Mouse (Mus musculus) T-helper 17 cell (primary cell): Measurements from ENCODE around the gene Slc38a4.

Experiments used
- in situ Hi-C, 2 experiments: fragments of 300-600 bp; cut with MboI, MseI; formaldehyde crosslinking; loops; 1 replicate in 1 of 2; 2 replicates in 1 of 2; pipeline ENCODE4 v1.15.1; 2025; ENCODE audit warnings: high pct_unique_total_duplicates in 2 of 2

The Slc38a4 gene

GRCm38 (mm10) chr15:97054767-97055489 is 828 bp downstream of the Slc38a4 start:
- in situ Hi-C loops = no loop called here

GRCm38 (mm10) chr15:97054131-97054530 is 1.6 kb downstream of the Slc38a4 start:
- in situ Hi-C loops = no loop called here

GRCm38 (mm10) chr15:97050436-97050835 is 5.3 kb downstream of the Slc38a4 start:
- in situ Hi-C loops = no loop called here

GRCm38 (mm10) chr15:97050011-97050410 is 5.7 kb downstream of the Slc38a4 start:
- in situ Hi-C loops = no loop called here

DNA sequence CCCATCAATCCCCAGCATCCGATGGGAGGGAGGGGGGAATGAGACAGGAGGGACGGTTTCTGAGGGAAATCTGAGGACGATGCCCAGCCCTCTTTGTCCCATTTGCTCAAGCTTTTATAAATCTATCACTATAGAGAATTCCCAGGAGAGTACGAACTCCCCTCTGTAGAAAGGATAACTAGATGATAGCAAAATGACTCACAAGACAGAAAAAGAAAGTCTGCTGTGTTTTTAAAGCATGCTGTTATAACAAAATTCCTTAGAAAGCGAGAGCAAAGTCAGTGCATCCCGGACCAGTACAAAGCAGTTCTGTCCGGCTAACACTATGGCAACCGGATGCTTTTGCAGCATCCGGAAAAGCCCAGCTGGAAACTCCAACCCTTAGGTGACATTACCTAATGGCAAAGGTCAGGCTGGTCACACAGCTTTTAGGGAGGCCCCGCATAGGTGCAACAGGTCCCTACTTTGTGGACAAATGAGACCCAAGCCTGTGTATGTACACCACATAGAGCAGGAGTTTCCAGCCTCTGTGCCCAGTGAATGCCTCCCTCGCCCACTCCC is 6.4 kb downstream of the Slc38a4 start:
- in situ Hi-C loops = no loop called here

DNA sequence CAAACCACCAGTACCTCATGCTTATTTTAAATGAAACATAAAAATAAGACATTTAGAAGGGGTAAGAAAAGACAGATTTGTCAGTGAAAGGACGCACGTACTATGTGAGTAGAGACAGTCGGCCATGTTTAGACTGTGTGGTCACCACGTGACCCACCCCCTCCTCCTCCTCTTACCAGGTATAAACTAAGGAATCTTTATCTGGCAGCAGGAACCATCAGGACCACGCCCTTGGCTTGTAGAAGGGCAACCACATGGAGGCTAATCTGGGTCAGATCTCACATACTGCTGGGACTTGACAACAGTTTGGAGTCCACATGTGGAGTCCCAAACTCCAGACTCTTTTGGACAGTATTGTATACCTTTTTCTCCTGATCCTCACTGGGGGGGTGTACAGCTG is 7.5 kb downstream of the Slc38a4 start:
- in situ Hi-C loops = no loop called here

DNA sequence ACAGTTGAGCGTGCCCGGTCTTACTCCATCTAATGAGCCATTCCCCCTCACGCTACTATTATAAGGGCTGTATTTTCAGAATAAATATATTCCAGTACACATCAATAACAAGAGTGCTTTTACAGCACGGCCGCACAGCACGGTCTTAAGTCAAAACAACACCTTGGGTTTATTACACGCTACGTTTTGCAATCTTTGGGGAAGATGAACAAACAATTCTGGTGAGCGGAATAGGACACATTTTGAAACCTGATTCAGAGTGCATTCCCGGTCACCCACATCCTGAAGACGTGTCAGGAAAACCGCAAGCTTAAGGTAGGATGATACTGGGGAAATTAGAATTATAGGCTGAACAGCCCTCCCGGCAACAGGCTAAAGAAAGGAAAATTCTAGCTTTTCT is 11.8 kb downstream of the Slc38a4 start:
- in situ Hi-C loops = no loop called here

DNA sequence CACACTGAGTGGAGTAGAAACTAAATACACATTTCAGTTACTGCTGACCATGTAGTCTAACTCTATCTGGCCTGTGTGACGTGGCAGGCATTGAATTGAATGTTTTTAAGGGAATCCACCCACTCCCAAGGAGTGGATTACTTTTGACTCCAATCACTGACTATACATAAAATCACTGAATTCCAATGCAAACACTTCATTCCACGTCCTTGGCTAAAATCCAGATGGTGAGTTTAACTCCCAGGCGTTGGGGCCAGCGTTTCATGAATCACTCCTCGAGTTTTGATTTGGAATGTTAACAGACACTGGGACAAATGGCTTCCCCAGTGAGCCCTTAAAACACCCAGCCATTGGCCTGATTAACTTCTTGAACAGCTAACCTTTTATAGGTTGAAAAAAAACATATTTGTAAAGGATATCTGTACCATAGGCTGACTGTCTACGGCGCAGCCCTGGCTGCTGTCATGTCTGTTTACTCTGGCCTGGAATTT is 13.7 kb downstream of the Slc38a4 start:
- in situ Hi-C loops = no loop called here

- in situ Hi-C loops = no loop called here
These were observed 14.6 kb downstream of the Slc38a4 start for GRCm38 (mm10) chr15:97041182-97041581.

- in situ Hi-C loops = no loop called here
These were observed 18.0 kb downstream of the Slc38a4 start for GRCm38 (mm10) chr15:97037710-97038109.

DNA sequence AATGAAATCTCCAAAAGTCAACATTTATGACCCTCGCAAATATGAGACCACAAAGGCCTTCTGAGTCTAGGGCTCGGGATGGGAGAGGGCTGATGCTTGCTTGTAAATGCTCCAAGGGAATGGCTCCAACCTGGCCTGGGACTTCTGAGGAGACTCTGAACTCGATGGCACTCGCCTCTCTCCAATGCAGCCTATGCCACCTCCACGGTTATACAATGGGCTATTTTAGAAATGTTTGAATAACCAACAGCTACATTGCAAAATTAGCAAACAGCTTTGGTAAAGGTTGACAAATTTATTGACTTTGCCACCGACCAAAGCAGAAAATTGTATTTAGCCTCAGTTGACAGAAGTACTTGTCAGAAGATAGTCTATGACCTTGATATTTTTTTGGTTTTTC is 19.9 kb downstream of the Slc38a4 start:
- in situ Hi-C loops = no loop called here

DNA sequence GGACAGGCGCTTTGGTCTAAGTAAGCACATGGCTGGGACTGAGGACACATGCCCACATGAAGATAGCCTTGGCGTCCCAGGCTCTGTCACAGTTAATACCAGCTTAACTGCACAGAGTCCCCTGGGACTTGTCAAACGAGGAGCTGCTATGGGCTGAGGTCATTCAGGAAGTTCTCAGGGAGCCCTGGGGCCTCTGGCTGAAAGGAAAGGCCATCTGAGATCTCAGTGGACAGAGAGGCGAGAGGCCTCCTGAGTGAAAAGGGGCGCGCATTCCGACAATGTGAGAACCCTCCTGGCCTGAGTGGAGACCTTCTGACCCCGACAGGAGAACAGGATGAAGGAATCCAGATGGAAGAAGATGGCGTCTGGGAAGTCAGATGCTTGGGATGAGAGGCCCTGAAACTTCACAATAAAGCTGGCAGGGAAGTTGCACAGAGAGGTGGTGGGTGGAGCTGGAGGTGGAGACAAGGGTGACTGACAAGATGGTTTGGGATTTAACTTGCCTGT is 22.2 kb downstream of the Slc38a4 start:
- in situ Hi-C loops = no loop called here

DNA sequence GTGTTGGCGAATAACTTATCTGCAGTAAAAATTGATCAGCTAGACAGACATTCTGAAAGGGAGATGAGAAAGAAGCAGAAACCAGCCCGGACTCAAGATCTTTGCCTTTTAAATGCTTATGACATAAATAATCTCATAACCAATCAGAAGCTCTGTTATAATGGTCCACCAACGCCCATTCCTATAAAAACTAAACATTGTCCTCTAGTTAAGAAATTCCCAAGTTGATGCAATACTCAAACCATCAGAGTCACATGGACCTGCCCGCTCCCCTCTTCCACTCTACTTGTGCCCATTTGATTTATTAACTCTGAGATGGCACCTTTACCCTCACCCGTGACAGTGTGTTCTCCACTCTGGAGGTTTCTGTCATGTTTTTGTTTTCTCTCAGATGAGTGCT is 23.9 kb downstream of the Slc38a4 start:
- in situ Hi-C loops = no loop called here

DNA sequence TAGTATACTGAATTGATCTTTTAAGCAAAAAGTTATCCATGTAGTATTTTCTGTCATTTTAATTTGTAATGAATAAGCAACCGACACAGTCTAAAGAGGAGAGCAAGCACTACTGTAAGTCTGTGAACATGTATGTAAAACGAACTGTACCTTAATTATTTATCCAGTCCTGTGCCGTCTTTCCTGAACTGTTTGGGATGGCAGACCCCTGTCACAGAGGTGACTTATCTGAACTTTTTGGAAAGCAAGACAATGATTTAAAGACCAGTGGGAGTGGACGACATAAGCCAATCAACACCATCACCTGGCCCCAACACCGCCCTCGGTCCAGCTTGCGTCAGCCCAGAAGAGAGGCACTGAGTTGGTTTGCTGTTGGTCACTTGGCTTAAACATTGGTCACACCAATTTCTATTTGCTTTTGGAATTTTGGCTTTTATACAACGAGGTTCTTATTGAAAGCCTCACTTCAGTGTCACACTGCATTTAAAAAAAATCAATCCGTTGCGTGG is 24.7 kb downstream of the Slc38a4 start:
- in situ Hi-C loops = no loop called here

DNA sequence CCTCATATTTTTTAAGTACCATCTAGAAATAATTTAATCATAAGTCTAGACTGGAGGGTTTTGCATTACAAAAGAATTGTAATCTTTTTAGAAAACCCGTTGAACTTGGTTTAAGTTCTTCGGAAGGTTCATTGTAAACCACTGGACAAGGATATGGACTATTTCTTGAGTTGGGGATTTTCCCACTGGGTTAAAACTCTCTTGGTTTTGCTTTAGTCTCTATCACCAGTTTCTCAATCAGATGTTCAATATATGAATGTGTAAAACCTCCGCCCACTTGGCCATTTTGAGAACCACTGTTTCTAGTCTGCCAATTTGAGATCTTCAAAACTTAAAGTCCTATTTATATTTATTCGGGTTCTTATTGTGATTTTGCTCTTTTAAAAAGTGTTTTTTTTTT is 25.6 kb downstream of the Slc38a4 start:
- in situ Hi-C loops = no loop called here

- in situ Hi-C loops = no loop called here
These were observed 26.5 kb downstream of the Slc38a4 start for GRCm38 (mm10) chr15:97029064-97029791.

GRCm38 (mm10) chr15:97028651-97029050 is 27.1 kb downstream of the Slc38a4 start:
- in situ Hi-C loops = no loop called here

GRCm38 (mm10) chr15:97028046-97028634 is 27.6 kb downstream of the Slc38a4 start:
- in situ Hi-C loops = no loop called here

DNA sequence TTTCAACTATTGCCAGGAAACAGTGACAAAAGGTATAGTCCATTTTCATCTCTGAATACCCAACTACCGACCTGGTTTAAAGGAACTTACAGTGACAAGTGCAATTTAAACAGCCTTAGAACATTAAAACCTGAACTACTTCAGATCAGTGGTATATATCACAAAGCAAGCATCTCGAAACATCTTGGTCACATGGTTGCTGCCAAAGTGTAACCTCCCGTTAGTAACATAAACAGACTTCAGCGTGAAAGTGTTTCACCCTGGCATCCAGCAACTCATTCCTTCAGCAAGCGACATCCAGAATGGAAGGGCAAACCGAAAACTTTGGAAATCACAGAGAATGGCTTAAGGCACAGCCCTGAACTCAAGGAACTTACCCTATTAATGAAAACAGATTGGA is 29.1 kb downstream of the Slc38a4 start:
- in situ Hi-C loops = no loop called here

GRCm38 (mm10) chr15:97022764-97023163 is 33.0 kb downstream of the Slc38a4 start:
- in situ Hi-C loops = no loop called here

DNA sequence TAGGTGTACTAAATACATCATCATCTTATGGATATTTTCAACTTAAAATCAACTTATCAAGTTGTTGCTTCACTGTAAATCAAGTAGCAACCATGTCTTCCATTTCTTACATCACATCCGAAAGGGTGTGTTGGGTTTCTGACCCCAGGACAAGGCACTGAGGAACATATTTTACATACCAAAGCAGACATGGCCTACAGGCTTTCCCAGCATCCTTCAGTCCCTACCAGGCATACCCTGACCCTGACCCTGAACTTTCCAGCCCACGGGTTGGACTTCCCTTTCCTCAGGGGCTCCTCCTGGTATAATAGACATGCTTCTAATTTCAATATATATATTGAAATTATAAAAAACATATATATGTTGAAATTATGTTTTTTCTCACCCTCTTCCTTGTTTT is 33.5 kb downstream of the Slc38a4 start:
- in situ Hi-C loops = no loop called here

GRCm38 (mm10) chr15:97020221-97020620 is 35.5 kb downstream of the Slc38a4 start:
- in situ Hi-C loops = no loop called here
